Mouse (Mus musculus) urinary bladder, postnatal 14 days (tissue): ENCODE data around the gene Robo2.
A peak's percentile ranks its signal among the peaks of the same experiment; 100 is the strongest.
"Not testable (repeated sequence)": the region's sequence is repeated elsewhere in the genome, so short reads cannot be mapped to it uniquely, and the experiment has no call there.

ENCODE experiments used
- DNase-seq: peaks from one replicate; pipeline ENCODE4 v3.0.0; 2021; ENCODE audit warnings: low spot score

The Robo2 gene

GRCm38 (mm10) chr16:74200705-74201104 lies 210.9 kb downstream of the Robo2 start:
- DNase-seq: no peak

DNA sequence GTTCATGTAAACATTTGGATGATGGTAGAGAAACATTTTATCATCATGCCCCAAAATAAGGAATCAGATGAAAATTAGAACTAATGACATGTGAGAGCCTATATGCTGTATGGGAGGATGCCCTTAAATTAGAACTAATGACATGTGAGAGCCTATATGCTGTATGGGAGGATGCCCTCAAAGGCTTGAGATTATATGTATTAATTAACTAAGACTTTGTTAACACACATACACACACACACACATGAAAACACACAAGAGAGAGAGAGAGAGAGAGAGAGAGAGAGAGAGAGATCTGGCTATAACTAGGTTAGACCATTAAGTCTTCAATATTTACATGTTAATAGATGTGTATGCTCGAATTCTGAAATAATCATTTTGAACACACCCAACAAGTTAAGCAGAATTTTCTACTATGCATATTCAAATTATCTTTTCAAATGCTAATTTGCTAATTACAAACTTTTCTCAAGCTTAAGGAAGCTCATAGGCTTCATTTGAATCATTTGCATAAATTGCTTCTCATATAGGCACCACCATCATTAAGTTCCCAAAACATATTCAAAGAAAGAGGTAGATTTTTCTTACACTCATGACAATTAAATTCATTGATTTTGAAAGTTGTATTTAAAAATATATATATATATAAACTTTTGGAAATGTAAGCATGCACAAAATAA lies 211.5 kb downstream of the Robo2 start:
- DNase-seq: no peak

DNA sequence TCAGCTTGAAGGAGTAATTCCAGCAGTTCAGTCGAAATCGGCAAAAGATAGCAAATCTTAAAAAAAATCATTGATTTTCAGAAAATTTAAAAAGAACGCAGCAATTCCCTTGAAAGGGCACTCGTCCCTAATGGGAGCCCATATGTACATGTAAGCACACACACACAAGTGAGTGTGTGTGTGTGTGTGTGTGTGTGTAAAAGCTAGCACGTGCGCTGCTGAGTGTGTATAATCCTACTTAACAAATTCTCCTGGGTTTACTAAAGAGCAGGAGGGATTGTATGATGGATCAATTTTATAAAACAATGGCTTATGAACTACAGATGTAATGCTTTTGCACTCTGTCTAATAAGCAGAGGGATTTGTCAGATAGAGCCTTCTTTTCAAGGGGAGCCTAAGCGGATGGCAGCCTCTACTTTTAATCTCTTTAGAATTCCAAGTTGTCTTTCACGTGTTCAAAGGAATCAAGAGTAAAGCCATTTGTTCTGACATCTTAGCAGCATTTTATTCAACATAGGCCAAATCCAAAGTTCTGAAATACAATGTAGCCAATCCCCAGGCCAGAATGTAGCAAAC lies 218.6 kb downstream of the Robo2 start:
- no peak for DNase-seq

DNA sequence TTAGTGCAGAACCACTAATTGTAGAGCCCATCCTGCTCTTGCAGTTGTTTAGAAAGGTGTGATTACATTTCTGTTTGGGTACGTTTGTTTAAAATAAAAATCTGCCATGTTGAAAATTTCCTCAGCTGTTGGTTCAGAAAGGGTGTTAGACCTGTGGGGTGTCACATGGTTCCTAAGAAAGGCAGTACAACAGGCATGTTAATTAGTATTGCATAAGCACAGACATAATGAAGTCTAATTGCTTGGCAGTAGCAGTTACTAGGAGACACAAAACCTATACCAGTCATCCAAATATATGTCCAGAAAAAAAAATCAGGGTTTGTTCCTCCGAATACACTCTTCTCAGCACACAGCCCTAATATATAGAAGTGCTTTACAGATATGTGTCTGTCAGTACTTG lies 220.0 kb downstream of the Robo2 start:
- no peak for DNase-seq

- peak; percentile 8 for DNase-seq
Observed at GRCm38 (mm10) chr16:74182509-74183113, 229.0 kb downstream of the Robo2 start.

- no peak for DNase-seq
Observed at GRCm38 (mm10) chr16:74172673-74173072, 239.0 kb downstream of the Robo2 start.

DNA sequence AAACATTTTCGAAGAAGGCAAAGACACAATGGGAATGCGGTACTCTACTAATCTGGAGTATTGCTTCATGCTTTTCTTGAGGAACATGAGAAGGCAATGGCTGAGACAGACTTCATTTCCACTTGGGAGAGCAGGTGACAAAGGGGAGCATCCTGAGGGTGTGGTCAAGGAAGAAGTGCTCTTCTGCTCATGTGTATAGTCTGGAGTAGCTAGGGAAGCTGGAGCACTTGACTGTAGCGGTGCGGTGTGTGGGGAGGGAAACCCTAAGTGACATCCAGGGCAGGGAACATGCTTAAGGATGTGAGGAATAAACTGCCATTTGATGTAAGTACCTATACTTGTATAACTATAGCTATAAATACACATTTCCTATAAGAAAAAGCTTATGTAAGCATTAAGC lies 242.0 kb downstream of the Robo2 start:
- DNase-seq: no peak

DNA sequence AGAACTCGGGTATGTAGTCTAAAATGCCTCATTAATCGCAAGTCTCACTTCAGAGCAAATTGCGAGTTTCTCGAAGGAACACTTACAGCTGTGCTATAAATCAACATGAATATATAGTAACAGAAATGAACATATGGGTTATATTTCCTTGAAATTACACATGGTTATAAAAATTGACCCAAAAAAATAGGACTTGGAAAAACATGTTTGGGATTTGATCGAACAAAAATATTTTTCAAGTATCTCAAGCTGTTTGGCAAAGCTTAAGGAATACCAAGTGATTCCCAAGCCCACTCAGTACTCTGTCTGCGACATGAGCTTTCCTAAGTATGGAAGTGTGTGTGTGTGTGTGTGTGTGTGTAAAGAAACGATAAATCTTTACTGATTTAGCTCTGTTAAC lies 242.5 kb downstream of the Robo2 start:
- DNase-seq: no peak

GRCm38 (mm10) chr16:74167832-74168231 lies 243.8 kb downstream of the Robo2 start:
- no peak for DNase-seq

- no peak for DNase-seq
Observed at GRCm38 (mm10) chr16:74162041-74162440, 249.6 kb downstream of the Robo2 start.

- DNase-seq: no peak
Observed at GRCm38 (mm10) chr16:74159189-74159588, 252.4 kb downstream of the Robo2 start.

- no peak for DNase-seq
Observed at GRCm38 (mm10) chr16:74136181-74136580, 275.4 kb downstream of the Robo2 start.

DNA sequence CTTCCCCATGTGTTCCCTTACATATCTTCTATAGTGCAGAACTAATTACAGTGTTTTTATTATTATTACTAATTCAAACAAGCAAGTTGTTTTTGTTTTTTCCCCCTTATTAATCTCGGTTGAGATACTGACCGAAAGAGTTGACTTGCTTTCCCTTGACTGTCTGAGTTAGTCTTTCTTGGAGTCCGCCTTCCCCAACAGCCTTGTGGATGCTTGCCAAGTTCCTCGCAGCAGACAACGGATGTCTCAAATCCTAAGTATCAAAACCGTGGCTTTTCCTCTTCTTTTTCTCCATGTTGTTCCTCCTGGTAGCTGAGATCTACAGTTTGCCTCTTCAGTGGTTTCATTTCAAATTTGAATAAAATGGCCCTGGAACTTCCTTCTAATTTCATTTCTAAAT lies 278.8 kb downstream of the Robo2 start:
- peak; percentile 32 for DNase-seq

DNA sequence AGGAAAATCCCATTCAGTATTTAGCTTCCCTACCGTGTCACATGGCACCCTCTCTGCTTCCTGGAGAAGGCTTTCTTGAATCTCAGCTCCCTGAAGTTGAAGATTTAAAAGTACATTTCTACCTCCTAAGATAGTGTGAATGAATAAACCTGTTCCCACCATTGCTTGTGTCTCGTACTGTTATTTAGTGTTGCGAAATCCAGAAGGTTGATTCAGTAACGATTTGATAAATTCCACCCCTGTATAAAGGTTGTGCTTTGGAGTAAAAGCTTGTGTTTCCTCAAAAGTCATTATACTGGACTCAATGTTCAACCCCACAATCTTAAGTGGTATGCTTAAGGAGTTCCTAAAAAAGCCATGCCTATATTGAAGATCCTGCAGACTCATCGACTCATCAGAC lies 280.3 kb downstream of the Robo2 start:
- DNase-seq: no peak

DNA sequence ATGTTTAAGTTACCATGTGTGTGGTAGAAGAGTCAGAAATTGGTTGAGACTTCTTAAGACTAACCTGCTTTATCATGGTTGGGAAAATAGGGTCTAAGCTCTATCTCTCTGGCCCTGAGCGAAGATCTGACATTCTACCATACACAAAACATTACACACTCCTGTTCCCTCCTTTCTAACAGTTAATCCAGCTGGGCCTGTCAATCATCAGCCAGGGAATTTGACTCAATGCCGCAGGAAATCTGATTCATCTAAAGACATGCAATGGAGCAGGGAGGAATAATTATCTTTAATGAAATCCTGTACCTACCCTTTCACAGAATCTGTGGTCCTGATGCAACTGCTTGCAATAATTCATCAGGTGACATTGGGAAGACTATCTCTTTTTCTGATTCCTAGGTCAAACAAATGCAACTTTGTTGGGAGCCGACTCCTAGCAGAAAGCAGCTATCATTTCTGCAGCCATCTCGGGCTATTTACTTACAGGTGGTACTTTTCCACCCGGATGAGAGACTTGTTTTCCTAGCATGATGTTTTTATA lies 283.1 kb downstream of the Robo2 start:
- no peak for DNase-seq

- no peak for DNase-seq
Observed at GRCm38 (mm10) chr16:74113155-74113554, 298.5 kb downstream of the Robo2 start.

GRCm38 (mm10) chr16:74111101-74111500 lies 300.5 kb downstream of the Robo2 start:
- no peak for DNase-seq

GRCm38 (mm10) chr16:74104449-74104848 lies 307.2 kb downstream of the Robo2 start:
- DNase-seq: not testable (repeated sequence)

GRCm38 (mm10) chr16:74092997-74093801 lies 318.4 kb downstream of the Robo2 start:
- DNase-seq: no peak

- DNase-seq: no peak
Observed at GRCm38 (mm10) chr16:74089951-74090350, 321.7 kb downstream of the Robo2 start.

DNA sequence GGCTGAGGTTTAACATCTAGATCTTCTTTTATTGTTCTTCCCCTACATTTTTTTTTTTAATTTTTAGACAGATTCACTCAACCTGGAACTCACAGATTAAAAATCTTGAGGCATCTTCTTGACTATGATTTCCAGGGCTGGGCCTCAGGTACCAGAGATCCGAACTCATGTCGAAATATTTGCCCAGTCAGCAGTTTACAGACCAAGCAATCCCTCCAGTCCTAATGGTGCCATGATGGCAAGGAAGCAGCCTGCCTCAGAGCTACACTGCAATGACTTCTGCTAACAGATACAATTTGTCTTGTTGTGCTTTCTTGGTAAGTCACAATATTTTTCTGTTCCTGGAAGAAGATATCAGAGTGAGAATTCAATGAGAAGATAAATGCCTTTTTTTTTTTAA lies 327.4 kb downstream of the Robo2 start:
- DNase-seq: no peak

- no peak for DNase-seq
Observed at GRCm38 (mm10) chr16:74072671-74073070, 339.0 kb downstream of the Robo2 start.

DNA sequence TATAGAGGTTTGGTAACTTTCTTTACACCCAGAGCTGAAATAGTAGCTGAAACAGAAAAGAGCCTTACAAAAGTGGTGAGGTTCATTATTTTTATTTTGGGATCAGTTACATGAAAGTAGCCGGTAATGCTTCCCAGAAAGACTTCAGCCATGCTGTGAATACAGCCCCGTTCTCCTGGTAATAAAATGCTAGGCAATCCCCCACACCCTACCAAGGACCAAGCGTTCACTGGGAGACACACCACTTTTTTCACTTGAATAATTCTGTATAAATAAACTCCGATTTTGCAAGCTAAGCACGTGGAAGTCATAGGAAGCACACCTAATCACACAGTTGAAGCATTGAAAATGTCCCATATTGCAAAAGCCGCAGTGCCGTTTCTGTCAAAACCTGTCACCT lies 341.0 kb downstream of the Robo2 start:
- no peak for DNase-seq
